Mouse (Mus musculus): ENCODE results near the gene Pcdh15. TPM values are rescaled to one million over a fixed set of nuclear protein-coding genes. Genes with fewer than 3 reads are reported as not detected.

Gene Pcdh15
- polyA plus RNA-seq, 1 experiment from 2014 or later = 0.53 TPM

DNA sequence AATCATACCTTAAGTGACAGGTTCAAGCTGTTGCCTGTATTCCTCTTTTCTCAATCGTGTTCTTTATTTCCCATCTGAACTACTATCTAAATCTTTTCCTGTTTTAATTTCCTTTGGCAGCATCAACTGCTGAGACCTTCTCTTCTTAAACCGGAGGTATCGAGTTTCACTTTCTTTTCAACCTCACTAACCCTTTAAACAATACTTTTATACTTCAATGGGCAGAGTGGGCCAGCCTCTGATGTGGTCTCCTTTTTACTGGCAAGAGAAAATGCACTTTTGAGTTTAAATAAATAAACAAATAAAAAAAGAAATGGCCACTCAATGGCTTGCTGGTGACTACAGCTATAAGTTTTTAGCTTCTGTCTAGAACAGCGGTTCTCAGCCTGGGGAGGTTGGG, 1537.9 kb downstream of the Pcdh15 start:
- ATAC-seq (ENCODE audit: low FRiP score) (no peak), DNase-seq (ENCODE audit: low spot score, missing footprints) (no peak)
- Histone ChIP-seq H3K4me1 (ENCODE audit: control insufficient read depth, insufficient read depth, low read length) (no peaks in the 10 kb centered on the region), H3K4me2 (no peak overlapping the region), H3K27ac (ENCODE audit: low read depth, low read length) (no peak overlapping the region), H3K27me3 (ENCODE audit: control insufficient read depth, insufficient read depth, low read length) (no peaks in the 10 kb centered on the region), H3K9me3 (ENCODE audit: control insufficient read depth, low read length) (no peaks in the 10 kb centered on the region), H3K9ac (ENCODE audit: low read length) (no peak overlapping the region), H3K4me3 (ENCODE audit: low read depth, low read length) (no peak overlapping the region), H3K36me3 (ENCODE audit: control insufficient read depth, insufficient read depth, low read length) (no peaks in the 10 kb centered on the region)
- 39% methylated on average over 4 of the region's 4 CpGs for WGBS

DNA sequence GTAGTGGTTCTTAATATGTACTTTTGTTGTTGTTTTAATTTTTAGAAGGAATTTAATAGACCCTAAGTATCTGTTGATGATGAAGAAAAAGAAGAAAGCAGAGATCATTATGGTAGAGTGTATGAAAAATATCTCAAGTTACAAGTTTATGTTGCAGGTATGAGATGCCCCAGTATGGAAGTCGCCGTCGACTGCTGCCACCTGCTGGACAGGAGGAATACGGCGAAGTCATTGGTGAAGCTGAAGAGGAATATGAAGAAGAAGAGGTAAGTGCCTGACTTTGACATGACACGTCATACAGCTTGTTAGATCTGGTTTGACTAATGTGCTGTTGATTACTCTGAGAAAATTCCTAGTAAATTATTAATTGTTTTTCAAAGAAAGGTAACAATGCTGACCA, 1543.0 kb downstream of the Pcdh15 start:
- 63% methylated on average over 6 of the region's 6 CpGs for WGBS

DNA sequence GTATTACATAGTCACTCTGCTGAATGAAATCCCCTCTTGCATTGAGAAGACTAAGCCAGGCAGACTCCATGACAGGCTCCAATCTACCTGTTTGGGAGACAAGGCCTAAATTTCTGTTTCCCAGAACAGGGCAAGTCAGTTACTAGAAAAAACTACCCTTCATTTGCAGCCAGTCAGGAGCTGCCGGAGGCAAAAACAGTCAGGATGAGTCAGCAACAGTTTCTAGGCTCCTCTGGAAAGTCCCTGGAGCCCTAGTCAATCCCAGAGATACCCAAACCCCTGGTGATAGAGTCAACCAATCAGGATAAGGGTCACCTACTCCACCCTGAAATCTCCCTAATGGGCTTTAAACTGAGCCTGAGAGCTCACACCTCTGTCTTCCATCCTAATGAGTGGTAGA, 1564.0 kb downstream of the Pcdh15 start:
- 86% methylated on average over 1 of the region's 1 CpGs for WGBS

More for the DNA sequence above, 1543.0 kb downstream of the Pcdh15 start:
- no peak overlapping the region for H3K27ac ChIP-seq (ENCODE audit: low read depth, low read length)
- no peaks in the 10 kb centered on the region for H3K36me3 ChIP-seq (ENCODE audit: control insufficient read depth, insufficient read depth, low read length)
- no peaks in the 10 kb centered on the region for H3K4me1 ChIP-seq (ENCODE audit: control insufficient read depth, insufficient read depth, low read length)
- DNase-seq (ENCODE audit: low spot score, missing footprints) = no peak
- no peaks in the 10 kb centered on the region for H3K9me3 ChIP-seq (ENCODE audit: control insufficient read depth, low read length)
- ATAC-seq (ENCODE audit: low FRiP score) = no peak
- H3K4me3 ChIP-seq (ENCODE audit: low read depth, low read length) = no peak overlapping the region
- no peak overlapping the region for H3K4me2 ChIP-seq
- H3K27me3 ChIP-seq (ENCODE audit: control insufficient read depth, insufficient read depth, low read length) = no peaks in the 10 kb centered on the region
- H3K9ac ChIP-seq (ENCODE audit: low read length) = no peak overlapping the region

DNA sequence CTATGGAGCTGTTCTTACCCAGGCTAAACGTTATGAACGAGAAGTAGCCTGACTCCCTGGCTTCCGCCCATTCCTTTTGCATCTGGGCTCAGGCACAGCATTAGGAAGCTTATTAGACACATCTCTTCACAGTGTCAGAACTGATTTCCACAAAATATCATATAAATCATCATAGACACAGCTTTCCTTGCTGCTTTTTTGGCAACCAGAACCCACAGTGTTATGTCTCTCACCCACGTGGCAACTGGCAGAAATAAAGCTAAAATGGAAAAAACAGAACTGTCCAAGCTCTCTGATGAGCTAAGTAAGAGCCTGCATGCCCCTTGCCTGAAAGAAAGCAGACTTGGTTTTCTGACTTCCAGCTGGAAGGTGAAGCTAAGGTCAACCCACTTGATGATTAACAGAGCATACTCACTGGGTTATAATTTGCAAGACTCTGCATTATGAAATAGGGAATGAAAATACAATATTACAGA, 1580.9 kb downstream of the Pcdh15 start:
- 87% methylated on average over 4 of the region's 4 CpGs for WGBS
- DNase-seq (ENCODE audit: low spot score, missing footprints) (no peak), ATAC-seq (ENCODE audit: low FRiP score) (no peak)

More for the DNA sequence above, 1564.0 kb downstream of the Pcdh15 start:
- Histone ChIP-seq H3K9ac (ENCODE audit: low read length) (no peak overlapping the region), H3K9me3 (ENCODE audit: control insufficient read depth, low read length) (no peaks in the 10 kb centered on the region), H3K27me3 (ENCODE audit: control insufficient read depth, insufficient read depth, low read length) (no peaks in the 10 kb centered on the region), H3K27ac (ENCODE audit: low read depth, low read length) (no peak overlapping the region), H3K4me2 (no peak overlapping the region), H3K4me1 (ENCODE audit: control insufficient read depth, insufficient read depth, low read length) (no peaks in the 10 kb centered on the region), H3K4me3 (ENCODE audit: low read depth, low read length) (no peak overlapping the region), H3K36me3 (ENCODE audit: control insufficient read depth, insufficient read depth, low read length) (no peaks in the 10 kb centered on the region)
- DNase-seq (ENCODE audit: low spot score, missing footprints) = no peak
- ATAC-seq (ENCODE audit: low FRiP score) = no peak

DNA sequence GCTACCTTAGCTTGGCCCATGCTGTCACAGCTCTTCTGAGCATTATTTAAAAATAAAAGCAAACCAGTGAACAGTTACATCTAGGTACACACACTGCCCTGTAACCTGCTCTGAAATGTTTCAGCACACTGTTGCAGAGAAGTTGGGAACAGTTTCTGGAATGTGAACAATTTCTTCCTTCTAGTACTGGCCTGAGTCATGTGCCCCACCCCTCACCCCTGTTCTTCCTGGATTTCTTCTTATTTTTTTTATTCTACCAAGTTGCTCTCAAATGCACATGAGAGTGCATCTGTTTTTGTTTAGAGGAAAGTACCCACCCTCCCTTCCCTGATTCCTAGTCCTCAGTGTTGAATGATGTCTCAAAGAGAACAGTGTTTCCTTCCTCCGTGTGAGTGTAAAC, 1581.4 kb downstream of the Pcdh15 start:
- H3K9ac ChIP-seq (ENCODE audit: low read length) = no peak overlapping the region
- no peaks in the 10 kb centered on the region for H3K4me1 ChIP-seq (ENCODE audit: control insufficient read depth, insufficient read depth, low read length)
- H3K4me3 ChIP-seq (ENCODE audit: low read depth, low read length) = no peak overlapping the region
- H3K4me2 ChIP-seq = no peak overlapping the region
- 44% methylated on average over 1 of the region's 1 CpGs for WGBS
- ATAC-seq (ENCODE audit: low FRiP score) = no peak
- no peaks in the 10 kb centered on the region for H3K27me3 ChIP-seq (ENCODE audit: control insufficient read depth, insufficient read depth, low read length)
- no peak overlapping the region for H3K27ac ChIP-seq (ENCODE audit: low read depth, low read length)
- no peaks in the 10 kb centered on the region for H3K36me3 ChIP-seq (ENCODE audit: control insufficient read depth, insufficient read depth, low read length)
- no peaks in the 10 kb centered on the region for H3K9me3 ChIP-seq (ENCODE audit: control insufficient read depth, low read length)
- DNase-seq (ENCODE audit: low spot score, missing footprints) = no peak

More for the DNA sequence above, 1580.9 kb downstream of the Pcdh15 start:
- Histone ChIP-seq H3K9me3 (ENCODE audit: control insufficient read depth, low read length) (no peaks in the 10 kb centered on the region), H3K4me2 (no peak overlapping the region), H3K4me3 (ENCODE audit: low read depth, low read length) (no peak overlapping the region), H3K27me3 (ENCODE audit: control insufficient read depth, insufficient read depth, low read length) (no peaks in the 10 kb centered on the region), H3K27ac (ENCODE audit: low read depth, low read length) (no peak overlapping the region), H3K9ac (ENCODE audit: low read length) (no peak overlapping the region), H3K36me3 (ENCODE audit: control insufficient read depth, insufficient read depth, low read length) (no peaks in the 10 kb centered on the region), H3K4me1 (ENCODE audit: control insufficient read depth, insufficient read depth, low read length) (no peaks in the 10 kb centered on the region)

Measured in midbrain, embryonic 11.5 days (tissue).